Mouse (Mus musculus) testis, adult 2 months (tissue): ENCODE results near the gene Pde4a.

Experiments
- CTCF ChIP-seq: fragments of 200-500 bp; IDR thresholded peaks from 2 replicates; pipeline ENCODE4 v1.5.1; 2012; ENCODE audit warnings: low read depth, mild to moderate bottlenecking, inconsistent platforms, low read length, moderate library complexity; ENCODE audit not compliant: control insufficient read depth, insufficient read depth, insufficient replicate concordance
- POLR2A ChIP-seq: fragments of 200-500 bp; IDR thresholded peaks from 2 replicates; pipeline ENCODE4 v1.6.1; 2012; ENCODE audit warnings: low read depth, mild to moderate bottlenecking, inconsistent platforms, low read length, moderate library complexity; ENCODE audit not compliant: control insufficient read depth

- no peak for TF ChIP-seq POLR2A
- TF ChIP-seq CTCF, result 0 out of 2 replicates have a peak, but pooled peaks have one; percentile 10
These were observed 28.3 kb upstream of the Pde4a start for GRCm38 (mm10) chr9:21137229-21137628.
